Mouse (Mus musculus) retina, embryonic 14.5 days (tissue): ENCODE data around the gene Scaf4.

Experiments used
- DNase-seq: peaks from one replicate; pipeline ENCODE4 v3.0.0-alpha.2; 2015; ENCODE audit warnings: low spot score

The Scaf4 gene

DNA sequence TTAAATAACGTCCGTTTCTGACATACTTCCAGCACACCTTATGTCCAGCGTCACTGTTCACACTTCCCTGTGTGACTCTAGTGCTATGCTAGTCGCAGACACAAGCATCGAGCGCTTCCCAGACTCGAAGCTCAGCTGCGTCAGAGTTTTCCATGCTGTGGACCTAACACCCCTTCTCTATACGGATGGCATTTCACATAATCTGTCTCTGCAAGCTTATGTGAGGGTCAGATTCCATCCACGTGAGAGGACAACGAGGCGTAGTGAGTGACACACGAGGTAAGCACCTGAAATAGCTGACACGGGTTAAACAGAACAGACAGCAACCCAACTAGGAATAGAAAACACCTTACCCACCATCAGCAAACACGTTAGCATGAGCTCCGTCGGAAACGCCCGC lies 82.2 kb downstream of the Scaf4 start:
- DNase-seq = no peak

DNA sequence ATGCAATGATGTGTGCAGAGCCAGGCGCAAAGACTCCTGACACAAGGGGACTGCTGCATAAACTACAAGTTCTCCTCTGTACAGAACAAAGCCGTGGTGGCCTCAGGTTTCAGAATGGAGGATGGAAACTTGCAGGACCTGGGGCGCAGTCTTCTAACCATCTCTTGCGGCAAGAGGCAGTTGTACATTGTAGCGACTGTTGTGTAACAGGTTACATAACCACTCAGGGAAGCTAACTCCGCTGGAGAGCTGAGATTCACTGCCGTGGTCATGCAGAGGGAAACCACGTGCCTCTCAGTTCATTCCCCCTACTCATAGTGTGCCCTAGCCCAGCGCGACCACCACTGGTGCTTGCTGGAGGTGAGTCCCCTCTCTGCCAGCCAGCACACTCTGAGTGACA lies 85.1 kb downstream of the Scaf4 start:
- DNase-seq = no peak

DNA sequence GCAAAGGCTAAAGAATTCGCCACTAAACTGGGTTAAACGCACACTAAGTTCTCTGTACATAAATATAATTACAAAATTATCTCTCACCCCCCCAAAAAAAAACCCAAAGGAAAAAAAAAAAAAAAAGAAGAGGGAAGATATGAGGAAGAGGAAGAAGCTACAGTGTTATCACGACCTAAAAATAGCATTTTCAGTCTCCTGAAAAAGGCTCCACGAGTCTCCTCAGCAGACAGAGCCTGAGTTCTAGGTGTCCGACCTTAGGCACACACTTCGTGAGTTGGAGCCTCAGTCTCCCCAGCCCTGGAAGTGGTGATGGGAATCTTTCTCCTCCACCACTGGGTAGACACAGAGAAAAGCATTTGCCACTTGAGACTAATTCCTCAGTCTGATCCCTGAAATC lies 85.7 kb downstream of the Scaf4 start:
- DNase-seq = no peak

DNA sequence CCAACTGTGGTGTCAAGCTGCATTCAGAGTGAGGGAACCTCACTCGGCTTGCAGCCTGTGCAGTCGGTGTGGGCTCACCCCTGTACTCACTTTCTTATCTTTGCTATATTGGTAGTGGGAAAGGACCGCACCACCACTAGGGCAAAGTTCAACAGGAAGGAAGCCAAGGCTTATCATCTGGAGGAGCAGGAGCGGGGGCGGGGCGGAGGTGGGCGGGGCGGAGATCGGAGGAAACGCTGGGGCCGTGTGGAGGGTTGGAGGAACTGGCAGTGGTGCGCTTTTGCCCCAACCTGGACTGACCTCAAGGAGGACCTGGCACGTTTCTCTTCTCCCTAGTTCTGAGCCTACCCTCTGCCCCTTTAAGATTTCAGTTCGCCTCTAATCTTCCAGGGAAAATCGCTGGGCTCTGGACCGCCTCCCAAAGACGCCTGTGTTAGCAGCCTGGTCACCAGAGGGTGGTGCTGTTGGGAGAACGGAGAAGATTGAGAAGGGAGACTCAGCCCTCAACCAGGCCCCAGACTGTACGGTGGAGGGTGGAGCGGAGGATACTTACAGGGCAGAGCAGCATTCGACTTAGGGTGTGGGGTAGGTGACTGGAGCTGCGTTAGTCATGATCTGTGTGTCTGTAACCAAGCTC lies 86.8 kb downstream of the Scaf4 start:
- DNase-seq = peak; percentile 84

DNA sequence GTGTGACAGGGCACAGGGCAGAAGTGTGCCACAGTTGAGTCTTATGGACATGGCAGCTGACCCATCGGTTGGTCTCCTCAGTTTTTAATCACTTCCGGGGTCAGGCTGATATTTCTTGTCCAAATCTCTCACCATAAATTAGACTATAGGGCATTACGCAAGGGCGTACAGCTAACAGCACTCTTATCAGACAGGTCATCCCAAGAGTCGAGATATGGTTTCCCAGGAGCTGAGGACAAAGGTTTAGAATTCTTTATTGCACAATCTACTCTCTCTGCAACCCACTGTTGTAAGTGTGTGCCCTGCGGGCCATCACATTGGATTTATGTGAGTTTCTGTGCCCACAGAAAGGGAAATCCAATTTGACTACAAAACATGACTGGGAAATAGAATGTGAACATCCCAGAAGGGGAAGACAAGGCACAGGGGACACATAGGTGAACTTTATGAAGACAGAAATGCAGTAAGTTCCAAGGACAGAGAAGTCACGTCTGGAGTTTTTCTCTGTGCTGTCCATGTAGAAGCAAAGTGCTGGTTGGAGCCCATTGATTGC lies 87.5 kb downstream of the Scaf4 start:
- no peak for DNase-seq

DNA sequence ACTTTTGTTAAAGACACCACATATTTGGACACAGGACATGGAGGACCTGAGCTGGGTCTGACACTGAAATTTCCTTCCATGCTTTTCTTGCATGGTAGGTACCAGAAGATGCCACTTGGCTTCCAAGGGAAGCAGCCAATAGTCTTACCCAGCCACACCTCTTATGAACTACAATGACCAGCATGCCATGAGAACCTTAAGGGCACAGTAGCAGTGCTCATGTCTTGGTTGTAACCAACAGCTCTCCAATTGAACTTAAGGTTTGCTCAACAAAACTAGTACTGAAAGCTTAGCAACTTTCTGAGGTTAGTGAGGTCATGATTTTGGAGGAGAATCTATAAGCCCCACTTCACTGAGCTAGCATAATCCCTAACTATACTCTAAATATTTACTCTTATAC lies 90.6 kb downstream of the Scaf4 start:
- no peak for DNase-seq

DNA sequence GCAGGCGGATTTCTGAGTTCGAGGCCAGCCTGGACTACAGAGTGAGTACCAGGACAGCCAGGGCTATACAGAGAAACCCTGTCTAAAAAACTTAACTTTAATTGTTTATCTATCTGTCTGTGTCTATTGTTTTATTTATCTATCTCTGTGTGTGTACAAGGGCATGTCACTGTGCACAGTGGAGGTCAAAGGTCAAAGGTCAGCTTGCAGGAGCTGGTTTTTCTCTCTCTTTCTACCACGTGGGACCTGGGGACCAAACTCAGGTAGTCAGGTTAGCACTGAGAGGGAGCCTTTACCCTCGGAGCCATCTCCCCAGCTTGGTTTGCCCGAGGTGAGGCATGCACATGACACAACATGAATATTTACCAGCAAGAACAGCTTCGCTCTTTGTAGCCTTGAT lies 93.0 kb downstream of the Scaf4 start:
- no peak for DNase-seq

DNA sequence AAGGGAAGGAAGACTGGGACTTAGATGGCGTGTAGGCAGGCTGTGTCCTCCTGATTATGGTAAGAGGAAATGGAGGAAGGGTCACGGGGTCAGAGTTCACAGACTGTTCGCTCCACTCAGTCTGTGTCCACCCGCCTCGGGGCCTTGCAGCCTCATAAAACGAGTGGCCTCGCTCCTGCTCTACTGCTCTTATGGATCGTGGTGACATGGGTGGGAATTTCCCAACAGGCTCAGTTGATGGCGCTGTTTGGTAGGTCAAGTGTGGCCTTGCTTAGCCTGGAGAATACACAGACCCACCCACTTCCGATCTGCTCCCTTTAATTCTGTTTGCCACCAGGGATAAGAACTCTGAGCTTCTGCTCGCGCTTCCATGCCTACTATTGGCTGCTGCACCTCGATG lies 96.8 kb downstream of the Scaf4 start:
- DNase-seq = peak; percentile 53

DNA sequence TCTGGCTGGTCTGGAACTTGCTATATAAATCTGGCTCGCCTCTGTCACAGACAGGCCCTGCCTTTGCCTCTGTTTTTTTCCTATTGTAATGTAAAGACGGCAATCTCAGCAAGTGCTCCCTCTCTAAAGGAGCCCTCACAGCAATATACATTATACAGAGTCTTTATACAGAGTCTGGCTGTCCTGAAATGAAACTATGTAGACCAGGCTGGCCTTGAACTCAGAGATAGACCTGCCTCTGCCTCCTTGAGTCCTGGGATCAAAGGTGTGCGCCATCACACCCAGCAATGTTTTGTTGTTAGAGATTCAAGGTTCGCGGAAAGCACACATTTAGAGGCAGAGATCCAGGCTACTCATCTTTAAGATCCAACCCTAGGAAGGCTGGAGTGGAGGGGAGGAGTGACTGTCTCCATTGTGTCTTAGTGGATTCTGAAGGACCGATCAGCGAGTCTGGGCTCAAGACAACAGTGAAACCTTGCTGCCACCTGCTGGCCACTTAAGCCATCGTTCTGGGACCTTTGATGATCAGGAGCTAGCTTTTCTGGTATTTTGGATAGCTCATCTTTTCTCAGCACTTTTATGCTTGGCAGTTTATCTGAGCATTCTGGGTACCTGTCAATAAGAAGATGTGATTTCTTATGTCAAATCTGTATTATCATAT lies 98.2 kb downstream of the Scaf4 start:
- peak; percentile 95 for DNase-seq

DNA sequence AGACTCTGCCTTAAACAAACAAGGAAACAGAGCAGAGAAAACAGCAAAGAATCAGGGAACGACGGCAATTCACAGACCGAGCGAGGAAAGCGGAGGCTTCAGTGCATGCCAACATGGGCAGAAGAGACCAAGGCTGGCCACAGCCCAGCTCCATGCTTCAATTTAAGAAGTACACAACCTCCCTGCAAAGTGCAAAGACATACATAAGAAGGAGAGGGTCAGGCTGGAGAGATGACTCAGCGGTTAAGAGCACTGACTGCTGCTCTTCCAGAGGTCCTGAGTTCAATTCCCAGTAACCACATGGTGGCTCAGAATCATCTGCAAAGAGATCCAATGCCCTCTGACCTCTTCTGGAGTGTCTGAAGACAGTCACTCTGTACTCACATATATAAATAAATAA lies 100.2 kb downstream of the Scaf4 start:
- no peak for DNase-seq

DNA sequence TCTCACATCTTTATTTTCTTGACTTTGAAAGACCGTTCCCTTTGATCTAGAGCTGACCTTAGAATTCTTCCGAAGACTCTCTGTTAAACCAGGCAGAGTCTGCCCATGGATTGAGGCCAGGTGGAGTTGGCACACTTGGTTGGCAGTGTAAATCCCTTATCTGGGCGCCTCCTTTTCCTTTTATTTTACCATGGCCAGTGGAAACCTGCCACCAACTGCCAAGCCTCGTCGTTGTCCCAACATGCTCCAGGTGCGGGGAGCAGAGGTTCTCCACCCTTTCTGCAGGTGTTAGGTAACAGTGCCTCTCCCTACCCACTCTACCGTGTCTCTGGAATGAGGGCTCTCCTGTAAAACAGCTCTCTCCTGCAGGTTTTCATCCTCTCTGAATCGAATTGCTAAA lies 102.6 kb downstream of the Scaf4 start:
- no peak for DNase-seq

DNA sequence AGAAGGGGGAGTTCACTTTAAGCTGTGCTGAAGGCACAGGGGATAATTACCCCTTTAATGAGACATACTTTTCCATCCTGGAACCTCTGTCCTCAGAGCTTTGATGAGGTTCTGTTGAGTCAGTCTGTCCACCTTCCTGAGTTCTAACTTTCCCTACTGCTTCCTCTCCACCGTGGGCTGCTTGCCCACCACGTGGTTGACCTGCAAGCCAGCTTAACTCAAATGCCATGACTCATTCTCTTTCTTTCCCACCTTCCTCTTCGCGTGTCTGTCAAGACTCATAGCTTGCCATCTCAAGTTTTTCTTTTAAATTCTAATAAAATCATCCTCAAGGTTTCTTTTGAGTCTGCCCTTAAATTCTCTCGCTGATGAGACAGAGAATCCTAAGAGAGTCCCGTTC lies 103.3 kb downstream of the Scaf4 start:
- no peak for DNase-seq

DNA sequence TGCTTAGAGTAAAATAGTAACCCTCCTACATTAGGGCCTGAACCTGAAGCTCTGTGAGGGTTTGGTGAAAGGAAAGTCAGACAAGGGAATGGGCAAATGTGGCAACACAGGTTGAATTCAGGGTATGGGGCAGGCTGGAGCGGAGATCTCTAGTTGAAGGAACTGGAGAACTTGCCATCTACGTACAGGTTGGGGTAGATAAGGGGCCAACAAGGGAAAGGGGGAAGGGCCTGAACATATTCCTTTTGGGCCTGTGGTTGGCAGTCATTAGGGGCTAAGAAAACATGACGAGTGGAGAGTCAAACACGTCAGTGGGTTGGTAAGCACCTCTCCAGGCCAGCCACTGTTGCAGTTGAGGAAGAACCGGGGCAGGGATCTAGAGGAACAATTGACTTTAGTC lies 104.4 kb downstream of the Scaf4 start:
- DNase-seq = no peak

DNA sequence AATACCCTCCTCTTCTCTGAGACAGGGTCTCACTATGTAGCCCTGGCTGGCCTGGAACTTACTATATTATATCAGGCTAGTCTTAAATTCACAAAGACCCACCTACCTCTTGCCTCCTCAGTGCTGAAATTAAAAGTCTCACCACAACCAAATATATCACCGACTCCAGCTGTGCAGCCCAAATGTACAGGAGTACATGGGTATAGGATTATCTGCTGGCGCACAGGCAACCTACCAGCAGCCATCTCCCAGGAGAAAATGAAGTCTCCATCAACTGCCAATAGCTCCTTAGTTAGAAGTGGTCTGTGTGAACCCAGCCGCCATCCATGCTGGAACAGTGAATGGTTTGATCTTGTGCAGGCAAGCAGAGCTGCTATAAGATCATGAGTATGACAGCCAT lies 105.9 kb downstream of the Scaf4 start:
- DNase-seq = no peak

DNA sequence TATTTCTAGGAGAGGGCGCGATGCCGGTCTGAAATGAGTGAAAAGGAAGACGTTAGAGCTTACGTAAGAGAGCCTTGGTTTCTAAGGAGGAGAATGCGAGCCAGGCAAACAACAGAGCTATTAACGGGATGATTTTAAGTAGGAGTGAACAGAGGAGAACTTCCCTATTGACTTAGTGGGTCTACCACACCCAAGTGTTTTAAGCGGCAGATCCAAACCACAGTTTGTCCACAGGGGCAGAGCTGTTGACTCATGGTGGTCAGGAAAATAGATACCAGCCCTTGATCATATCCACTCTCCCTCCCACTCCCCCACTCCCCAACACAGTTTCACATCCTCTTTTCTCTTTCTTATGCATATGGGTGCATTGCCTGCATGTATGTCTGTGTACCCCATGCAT lies 106.9 kb downstream of the Scaf4 start:
- DNase-seq = no peak

DNA sequence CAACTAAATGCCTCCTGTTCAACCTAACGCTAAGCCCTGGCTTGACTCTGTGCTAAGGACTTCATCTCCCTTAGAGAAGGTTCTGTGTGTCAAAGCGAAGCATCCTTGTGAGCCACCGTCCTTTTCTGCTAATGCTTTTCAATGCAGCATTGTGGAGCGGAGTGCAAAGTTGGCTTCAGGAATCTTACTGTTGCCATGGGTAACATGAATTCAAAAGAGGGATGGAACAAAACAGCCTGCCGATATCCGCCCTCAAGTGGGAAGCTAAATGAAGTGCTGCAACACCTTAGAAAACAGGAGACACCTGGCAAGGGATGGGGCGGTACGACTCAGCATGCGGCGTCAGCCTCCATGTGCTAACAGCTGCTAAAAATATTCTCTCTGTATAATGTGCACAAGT lies 107.8 kb downstream of the Scaf4 start:
- DNase-seq = no peak
